Mouse (Mus musculus): ENCODE results near the gene Pld1. TPM values are rescaled to one million over a fixed set of nuclear protein-coding genes. Genes with fewer than 3 reads are reported as not detected.

Pld1 gene
- total RNA-seq, 2 experiments from 2014 or later: 0.76 to 0.99 TPM

DNA sequence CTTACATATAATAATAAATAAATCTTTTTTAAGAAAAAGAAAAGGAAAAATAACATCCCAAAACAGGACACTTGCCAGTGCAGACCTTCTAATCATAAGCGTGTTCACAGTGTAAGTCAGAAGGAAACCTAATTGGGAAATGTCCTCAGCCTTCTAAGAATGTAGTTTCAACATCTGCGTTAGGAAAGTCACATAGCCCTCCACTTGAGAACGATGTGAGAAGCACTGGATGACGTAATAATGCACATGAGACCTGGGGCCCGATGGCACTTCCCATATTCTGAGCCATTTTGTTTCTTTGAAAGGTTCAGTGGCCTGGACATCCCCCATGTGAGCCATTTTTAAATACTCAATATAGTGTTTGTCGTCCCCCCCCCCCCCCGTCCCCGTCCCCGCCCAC lies 160.7 kb downstream of the Pld1 start:
- ATAC-seq (replicated peaks; ENCODE audit: low FRiP score, low TSS enrichment, poor library complexity, severe bottlenecking): no peak

DNA sequence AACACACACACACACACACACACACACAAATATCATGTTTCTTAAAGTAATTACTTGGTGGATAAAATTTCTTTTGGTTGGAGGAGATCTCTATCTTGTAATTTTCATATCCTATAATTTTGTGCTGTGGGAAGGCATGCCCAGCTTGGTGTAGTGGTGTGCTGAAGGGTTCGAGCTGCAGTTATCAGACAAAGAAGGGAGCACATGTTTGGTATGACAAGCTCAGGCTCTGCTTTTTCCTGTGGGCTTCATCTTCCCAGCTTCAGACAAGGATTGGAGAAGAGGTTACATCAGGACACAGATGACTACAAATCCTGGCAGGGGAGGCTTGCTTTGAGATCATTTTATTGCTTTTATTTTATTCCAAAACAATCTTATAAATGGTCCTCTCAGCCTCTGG lies 166.5 kb downstream of the Pld1 start:
- no peak for ATAC-seq (replicated peaks; ENCODE audit: low FRiP score, low TSS enrichment, poor library complexity, severe bottlenecking)

DNA sequence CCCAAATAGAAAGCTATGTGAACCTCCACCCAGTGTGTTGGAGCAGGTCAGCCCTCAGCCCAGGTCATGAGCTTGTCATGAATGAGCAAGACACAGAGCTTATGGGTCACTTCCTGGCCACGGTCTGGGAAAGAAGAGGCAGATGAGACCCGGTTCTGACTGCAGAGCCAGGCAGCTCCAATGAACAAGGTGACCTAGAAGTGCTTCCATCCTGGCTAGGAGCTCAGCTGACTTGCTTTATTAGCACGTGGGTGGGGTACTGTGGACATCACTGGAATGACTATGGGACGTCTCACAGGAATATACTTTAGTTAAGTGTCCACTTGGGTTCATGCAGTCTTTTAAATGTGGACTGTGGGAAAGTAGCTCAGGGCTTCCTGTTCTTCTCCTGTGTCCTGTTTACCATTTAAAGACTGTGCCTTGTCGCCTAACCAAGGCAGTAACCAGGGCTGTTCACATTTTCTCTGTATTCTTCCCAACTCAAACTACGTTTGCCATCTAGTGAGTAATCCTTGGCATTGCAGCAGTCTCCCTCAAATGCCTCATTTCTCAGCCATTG lies 169.0 kb downstream of the Pld1 start:
- ATAC-seq (replicated peaks; ENCODE audit: low FRiP score, low TSS enrichment, poor library complexity, severe bottlenecking): peak; percentile 67

DNA sequence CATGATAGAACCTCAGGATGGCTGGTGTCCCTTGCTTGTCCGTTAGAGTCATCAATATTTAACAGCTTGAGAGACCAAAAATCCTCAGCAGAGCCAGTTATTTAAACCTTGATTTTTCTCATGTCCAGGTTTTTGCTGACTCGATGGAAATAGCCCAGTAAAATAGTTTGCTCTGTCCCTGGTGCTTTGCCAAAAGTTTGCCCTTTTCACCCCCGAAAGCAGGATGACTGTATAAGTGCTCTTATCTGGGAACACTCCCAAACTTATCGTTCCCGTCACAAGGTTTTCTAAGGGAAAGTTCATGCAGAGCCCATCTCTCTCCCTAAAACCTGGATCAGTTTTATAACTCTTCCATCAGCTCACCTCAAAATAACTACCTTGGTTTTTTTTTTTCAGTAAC lies 173.0 kb downstream of the Pld1 start:
- no peak for ATAC-seq (replicated peaks; ENCODE audit: low FRiP score, low TSS enrichment, poor library complexity, severe bottlenecking)

DNA sequence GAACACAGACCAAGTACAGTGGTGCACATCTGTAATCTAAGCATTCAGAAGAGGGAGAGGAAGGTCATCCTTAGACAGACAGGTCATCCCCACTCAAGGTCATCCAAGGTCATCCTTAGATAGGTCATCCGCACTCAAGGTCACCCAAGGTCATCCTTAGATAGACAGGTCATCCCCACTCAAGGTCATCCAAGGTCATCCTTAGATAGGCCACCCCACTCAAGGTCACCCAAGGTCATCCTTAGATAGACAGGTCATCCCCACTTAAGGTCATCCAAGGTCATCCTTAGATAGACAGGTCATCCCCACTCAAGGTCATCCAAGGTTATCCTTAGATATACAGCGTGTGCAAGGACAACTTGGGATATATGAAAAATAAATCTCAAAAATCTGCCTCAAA lies 175.4 kb downstream of the Pld1 start:
- no peak for ATAC-seq (replicated peaks; ENCODE audit: low FRiP score, low TSS enrichment, poor library complexity, severe bottlenecking)

DNA sequence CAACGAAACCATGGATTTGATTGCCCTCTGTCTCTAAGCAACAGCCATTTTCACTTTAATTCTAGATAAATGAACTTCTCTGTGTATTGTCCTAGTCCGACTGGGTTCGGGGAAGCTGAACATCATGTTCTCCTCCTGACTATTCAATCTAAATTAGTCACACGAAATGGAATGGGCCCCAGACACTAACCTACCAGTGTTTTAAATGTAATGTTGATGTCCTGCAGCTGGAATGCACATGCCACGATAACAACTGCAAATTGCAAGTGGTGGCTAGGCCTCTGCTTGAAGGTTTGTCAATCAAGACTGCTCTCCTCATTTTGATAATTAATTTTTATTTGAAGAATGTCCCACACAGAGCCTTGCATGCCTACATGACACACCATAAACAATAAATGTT lies 203.2 kb downstream of the Pld1 start:
- ATAC-seq (replicated peaks; ENCODE audit: low FRiP score, low TSS enrichment, poor library complexity, severe bottlenecking): no peak

DNA sequence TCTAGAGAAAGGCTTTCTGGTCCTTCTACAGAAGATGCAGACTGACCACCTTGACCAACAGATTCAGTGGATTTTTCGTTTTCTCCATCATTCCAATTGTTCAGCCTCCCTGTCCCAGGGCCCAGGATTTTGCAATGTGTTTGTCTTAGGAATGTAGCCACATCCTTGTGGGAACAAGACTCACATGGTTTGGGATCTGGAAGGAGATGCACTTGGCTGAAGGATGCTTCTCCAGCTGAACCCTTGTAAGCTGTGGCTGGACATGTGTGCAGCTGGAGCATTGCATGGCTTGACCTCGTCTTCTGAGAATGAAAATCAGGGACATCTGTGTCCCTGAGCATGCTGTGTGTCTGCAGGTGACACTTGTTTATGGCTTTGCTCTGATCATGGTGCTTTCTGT lies 203.6 kb downstream of the Pld1 start:
- no peak for ATAC-seq (replicated peaks; ENCODE audit: low FRiP score, low TSS enrichment, poor library complexity, severe bottlenecking)

DNA sequence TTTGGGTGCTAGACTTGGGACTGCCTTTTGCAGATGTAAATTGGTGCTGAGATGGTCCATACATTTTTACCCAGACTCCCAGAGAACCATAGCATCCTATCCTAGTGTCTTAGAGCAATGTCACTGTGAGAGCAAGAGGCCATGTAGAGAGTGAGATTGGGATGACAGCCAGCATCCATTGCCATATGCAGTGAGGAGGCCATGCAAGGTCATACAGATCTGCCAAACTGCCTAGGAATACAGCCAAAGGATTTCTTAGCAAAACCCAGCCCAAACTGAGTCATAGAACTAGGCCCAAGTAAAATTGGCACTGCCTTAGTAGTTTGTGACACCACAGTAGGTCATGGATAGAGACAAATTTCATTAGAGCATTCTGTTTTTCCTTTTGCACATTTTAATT lies 206.2 kb downstream of the Pld1 start:
- no peak for ATAC-seq (replicated peaks; ENCODE audit: low FRiP score, low TSS enrichment, poor library complexity, severe bottlenecking)

DNA sequence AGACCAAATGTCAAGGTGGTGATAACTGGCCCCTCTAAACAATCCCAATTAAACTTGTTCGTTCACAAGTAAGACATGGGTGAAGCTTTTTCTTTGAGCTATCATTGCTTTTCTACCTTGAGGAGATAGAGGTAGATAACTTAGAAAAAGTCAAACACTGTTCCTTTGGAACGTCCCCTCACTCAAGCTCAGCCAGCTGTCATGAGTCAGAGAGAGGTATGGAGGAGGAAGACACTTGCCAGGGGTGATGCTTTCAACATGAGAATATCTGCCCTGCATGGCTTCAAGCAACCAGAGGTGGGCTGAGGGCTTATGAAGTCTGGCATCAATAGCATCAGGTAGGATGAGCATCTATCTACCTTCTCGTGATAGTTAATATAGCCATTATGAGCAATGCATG lies 207.0 kb downstream of the Pld1 start:
- no peak for ATAC-seq (replicated peaks; ENCODE audit: low FRiP score, low TSS enrichment, poor library complexity, severe bottlenecking)

DNA sequence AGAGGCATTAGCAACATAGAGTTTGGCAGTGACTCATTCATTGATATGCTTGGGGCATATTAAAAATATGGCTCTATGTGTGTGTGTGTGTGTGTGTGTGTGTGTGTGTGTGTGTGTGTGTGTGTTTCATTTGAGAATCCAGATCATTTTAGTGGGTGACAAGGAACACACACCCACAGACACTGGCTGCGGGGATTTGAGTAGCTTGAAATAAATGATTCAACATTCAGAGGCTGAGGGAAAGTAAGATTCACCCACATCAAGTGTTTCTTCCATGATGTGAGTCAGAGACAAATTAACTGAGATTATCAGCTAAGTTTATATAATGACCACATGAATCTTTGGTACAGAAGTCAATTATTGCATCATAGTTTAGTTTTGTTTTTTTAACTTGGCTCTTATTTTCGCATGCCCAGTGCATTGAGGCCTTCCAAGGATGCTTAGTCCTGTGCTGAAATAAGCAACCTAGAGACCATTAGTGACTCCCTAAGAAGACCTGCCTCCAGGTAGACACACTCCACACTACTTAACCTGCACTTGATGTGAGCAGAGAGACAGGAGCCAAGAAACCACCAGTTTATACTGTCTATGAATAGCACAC lies 211.3 kb downstream of the Pld1 start:
- ATAC-seq (replicated peaks; ENCODE audit: low FRiP score, low TSS enrichment, poor library complexity, severe bottlenecking): no peak

DNA sequence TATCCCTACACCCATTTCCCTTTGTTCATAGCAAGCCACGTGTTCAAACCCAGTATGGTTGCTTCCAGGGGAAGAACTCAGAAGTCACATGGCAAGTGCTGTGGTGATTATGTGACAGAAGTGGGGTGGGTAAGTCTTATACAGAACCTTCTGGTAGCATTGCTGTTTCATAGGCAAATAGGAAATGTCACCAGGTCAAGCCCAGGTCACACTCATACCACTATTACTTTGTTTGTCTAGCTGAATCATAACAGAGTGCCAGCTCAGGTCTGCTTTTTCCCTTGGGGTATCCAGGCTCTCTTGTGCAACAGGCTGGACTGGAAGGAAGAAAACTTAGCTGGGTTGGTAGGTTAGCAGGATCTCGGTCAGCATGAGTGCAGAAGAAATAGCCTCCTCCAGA lies 219.5 kb downstream of the Pld1 start:
- no peak for ATAC-seq (replicated peaks; ENCODE audit: low FRiP score, low TSS enrichment, poor library complexity, severe bottlenecking)

DNA sequence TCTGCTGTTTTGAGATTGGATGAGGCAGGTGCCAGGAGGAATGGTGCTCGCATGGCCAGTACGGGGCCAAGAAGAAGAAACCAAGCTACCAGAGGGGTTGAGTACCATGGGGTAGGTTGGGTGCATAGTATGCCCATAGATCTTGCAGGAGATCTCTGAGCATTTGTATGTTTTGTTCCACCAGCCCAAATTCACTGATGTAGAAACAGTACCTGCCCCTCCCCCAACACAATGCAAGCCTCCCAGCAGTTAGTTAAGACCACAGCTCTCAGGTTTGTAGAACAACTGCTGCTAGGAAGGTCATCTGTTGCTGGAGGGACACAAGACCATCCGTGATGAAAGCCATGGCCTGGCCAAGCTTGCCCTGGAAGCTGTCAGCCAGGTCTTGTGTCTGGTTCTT lies 220.4 kb downstream of the Pld1 start:
- ATAC-seq (replicated peaks; ENCODE audit: low FRiP score, low TSS enrichment, poor library complexity, severe bottlenecking): no peak

DNA sequence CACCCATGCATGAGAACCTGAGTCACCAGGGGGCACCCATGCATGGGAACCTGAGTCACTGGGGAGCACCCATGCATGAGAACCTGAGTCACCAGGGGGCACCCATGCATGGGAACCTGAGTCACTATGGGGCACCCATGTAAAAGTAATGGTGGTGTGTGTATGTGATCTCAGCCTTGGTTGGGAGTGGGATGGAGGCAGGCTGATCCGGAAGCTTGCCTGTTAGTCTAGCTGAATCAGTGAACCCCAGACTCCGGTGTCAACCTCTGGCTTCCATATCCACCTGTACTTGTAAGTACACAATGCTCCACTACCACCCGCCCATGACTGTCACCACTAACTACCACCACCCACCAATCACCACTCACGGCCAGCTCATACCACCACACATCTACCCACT lies 223.9 kb downstream of the Pld1 start:
- no peak for ATAC-seq (replicated peaks; ENCODE audit: low FRiP score, low TSS enrichment, poor library complexity, severe bottlenecking)

DNA sequence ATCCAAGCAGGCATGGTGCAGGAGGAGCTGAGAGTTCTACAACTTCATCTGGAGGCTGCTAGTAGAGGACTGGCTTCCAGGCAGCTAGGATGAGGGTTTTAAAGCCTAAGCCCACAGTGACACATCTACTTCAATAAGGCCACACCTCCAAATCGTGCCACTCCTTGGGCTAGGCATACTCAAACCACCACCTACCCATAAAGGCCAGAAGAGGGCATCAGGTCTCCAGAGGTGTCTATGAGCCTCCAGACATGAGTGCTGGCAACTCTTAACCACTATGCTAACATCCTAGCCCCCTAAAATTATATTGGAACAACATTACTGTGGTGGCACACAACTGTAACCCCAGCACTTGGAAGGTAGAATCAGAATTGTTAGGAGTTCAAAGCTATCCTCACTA lies 226.2 kb downstream of the Pld1 start:
- ATAC-seq (replicated peaks; ENCODE audit: low FRiP score, low TSS enrichment, poor library complexity, severe bottlenecking): peak; percentile 81

DNA sequence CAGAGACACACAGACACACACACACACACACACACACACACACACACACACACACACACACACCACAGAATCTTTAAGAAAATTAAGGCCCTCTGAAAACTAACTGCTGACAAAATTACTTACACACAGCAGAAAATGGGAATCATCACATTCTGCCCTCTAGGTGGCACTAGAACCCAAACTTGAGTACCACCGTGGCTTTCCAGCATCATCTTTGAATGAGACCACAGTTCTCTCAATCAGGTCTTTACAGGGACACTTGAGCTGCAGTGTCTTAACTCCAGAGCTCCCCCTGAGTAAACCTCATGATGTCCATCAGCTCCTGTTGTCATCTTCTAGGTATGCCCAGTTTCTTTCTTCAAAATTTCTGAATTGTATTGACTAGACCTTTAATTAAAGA lies 227.1 kb downstream of the Pld1 start:
- ATAC-seq (replicated peaks; ENCODE audit: low FRiP score, low TSS enrichment, poor library complexity, severe bottlenecking): peak; percentile 79

DNA sequence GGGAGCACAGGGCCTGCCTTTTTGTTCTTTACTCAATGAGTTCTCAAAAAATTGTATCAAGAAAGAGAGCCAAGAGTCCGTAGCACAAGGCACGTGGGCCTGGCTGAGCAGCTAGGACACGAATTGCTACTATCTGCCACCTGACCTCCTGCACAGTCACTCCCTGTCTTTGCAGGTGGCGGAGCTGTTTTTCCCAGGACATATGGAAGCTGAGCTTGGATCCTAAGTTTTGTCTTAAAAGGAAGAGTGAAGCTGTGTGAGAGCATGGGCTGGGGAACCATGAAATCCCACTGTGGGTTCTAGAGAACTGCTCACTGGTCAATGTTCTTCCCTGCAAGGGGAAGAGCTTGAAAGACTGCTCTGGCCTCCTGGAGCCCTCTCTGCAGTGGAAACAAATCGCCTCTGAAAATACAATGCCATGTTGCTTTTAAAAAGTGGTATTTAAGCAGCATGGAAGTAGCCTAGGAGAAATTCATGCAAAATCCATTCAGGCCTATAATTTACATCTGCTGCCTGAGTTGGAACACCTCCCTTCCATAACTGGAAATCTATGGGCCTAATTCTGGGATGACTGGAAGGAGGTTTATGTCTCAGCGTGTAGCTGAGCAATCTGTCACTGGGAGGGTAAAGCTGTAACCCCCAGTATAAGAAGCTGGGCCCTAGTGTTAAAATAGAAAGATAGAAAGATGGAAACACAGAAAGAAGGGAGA lies 229.5 kb downstream of the Pld1 start:
- no peak for ATAC-seq (replicated peaks; ENCODE audit: low FRiP score, low TSS enrichment, poor library complexity, severe bottlenecking)

DNA sequence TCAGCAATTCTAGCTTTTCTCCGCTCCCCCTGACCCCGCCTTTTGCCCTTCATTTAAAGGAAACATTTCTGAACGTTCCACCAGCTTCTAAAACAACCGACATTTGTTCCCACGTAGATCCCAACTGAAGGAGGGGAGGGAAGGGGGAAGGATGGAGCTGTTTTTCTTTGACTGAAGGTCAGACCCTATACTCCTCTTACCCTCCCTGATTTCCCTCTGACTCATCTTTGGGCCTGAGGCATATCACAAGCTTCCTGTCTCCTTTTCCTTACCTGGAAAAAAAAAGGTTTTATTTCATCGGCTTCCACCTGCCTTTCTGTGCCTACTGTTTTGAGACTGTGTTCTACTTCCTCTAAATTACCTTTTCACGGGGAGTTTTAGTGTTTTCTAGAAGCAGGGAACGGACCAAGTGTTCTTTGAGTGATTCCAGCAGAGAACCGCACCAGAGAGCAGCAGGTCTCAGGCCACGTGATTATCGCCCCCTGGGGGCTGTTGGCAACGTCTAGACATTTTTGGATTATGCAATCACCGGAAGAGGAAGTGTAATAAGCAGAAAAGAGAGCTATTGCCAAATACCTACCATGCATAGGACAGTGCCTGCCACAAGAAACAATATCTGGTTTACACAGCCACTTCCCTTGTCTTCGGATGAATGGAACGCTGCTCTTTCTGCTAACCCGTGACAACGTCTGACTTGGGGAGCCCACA lies 232.6 kb downstream of the Pld1 start:
- ATAC-seq (replicated peaks; ENCODE audit: low FRiP score, low TSS enrichment, poor library complexity, severe bottlenecking): peak; percentile 95

DNA sequence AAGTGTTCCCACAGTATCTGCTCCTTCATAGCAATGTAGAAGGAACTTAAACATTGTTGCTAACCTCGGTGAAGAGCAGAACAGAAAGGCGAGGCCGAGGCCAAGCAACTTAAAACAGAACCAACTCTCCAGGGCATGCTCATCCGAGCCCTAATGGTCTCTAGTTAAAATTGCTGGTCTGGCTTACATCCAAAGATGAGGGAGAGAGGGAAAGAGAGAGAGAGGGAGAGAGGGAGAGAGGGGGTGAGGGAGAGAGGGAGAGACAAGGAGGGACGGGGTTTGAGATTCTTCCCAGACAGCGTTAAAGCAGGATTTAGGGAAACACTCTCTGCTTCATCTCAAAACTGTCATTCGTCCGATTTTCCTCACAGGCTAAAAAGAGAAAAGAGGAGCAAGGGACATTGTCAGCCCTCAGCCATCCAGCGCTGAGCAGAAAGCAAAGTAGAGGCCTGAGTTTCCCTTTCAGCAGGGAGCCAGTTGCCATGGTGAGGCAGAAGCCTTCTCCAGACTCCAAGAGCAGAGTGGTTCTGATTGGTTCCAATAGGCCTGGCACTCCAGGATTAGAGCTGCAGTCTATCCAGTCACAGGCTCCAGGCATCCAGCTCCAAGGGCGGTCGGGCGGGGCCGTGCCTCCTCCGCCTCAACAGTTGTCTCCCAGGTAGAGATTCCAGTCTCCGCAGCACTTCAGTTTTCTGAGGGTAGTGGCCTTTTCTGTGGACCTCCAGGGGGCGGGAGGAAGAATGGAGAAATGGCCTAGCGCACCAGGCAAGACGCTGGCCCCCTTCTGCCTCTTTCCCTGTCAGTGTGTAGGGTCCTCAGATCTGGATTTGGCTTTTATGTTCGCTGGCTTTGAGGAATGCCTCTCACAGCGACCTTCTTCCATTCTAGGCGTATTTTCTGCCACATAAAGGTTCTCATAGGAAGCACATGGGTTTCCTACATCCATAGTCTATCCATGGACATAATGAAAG lies 237.8 kb downstream of the Pld1 start:
- no peak for ATAC-seq (replicated peaks; ENCODE audit: low FRiP score, low TSS enrichment, poor library complexity, severe bottlenecking)

DNA sequence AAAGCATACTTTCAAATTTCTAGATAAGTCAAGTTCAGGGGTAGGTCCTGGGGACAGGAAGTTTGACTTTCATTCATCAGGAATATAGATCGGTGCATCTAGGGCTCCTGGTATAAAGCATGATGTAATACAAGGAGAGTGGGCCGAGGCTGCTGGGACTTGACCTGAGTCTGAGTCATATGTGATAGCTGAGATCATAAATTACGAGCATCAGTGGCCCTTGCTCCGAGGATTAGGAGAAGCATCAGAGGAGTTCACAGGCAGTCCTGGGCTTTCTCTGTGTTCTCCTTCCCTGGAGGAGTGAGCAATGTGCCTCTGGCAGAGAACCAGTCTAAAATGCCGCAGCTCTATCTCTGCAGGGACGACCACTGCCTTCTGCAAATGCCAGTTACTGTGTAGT lies 239.8 kb downstream of the Pld1 start:
- ATAC-seq (replicated peaks; ENCODE audit: low FRiP score, low TSS enrichment, poor library complexity, severe bottlenecking): no peak
